Mouse (Mus musculus) R1 (cell line): Measurements from ENCODE around the gene Dennd1a.
A peak's percentile ranks its signal among the peaks of the same experiment; 100 is the strongest.

ENCODE experiments used
- DNase-seq: peaks from one replicate; pipeline ENCODE4 v3.0.0-alpha.2; 2018; ENCODE audit warnings: low read depth, low spot score

Dennd1a gene

GRCm38 (mm10) chr2:38286733-38287551, at the start of gene Dennd1a:
Gene Dennd1a, minus strand, starts transcription at chr2:38287390.
- peak; percentile 81 for DNase-seq

- DNase-seq: peak; percentile 28
Measured at GRCm38 (mm10) chr2:38336606-38337005, 49.4 kb upstream of the Dennd1a start.

DNA sequence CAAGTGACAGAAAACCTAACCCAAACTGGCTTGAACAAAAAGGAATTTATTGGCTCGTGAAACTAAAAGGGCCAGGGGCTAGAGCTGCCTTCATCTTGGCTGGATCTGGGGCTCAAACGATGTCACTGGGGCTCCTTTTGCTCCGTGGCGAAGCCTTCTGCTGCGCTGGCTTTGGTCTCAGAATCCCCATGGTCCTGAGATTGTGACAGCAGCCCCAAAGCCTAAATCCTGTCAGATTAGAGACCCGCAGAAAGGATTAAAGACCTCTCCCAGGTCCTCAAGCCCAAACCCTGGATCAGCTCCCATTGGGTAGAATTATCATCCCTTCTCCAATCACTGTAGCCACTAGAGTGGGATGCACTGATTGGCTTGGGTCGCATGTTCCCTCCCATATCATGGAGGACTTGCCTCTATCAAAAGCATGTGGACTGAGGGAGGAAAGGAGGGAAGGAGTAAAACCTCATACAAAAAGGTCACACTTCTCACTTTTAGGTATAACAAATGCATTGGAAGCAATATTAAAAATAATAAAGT, 46.5 kb upstream of the Dennd1a start:
- DNase-seq: peak; percentile 34

DNA sequence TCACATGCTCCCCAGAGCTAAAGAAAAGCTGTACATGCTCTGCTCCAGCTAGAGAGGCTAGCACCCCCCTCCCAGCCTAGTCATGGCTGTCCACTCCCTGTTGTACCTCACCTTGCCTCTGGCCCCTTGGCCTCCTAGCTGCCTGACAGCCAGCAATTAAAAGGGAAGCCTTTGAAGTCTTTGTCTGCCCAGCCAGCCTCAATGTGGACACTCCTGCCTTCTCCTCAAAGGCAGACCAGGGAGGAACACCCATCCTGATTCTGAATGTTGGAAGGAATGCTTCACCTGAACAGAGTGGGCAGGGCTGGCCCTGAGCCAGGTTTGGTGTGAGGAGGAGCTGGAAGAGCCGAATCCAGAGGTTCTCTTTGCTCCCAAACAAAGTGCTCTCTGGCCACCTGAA, 39.5 kb upstream of the Dennd1a start:
- no peak for DNase-seq

DNA sequence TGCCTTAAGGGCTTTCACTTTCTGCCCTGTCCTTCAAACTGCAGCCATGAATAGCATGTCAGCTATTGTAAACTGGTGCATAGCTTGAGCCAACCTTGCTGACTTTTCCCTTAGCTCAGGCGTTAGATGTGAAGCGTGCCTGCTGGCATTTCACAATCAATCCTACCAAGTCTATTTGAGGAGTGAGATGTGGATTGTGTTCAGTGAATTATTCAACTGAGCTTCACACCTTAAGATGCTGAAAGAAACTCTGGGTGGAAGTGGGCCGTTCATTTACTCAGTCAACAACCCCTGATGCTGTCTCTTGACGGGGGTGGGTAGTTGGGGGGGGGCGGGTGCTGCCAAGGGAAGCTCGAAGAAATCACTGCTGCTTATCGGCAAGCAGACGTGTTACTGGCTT, 36.2 kb upstream of the Dennd1a start:
- no peak for DNase-seq

DNA sequence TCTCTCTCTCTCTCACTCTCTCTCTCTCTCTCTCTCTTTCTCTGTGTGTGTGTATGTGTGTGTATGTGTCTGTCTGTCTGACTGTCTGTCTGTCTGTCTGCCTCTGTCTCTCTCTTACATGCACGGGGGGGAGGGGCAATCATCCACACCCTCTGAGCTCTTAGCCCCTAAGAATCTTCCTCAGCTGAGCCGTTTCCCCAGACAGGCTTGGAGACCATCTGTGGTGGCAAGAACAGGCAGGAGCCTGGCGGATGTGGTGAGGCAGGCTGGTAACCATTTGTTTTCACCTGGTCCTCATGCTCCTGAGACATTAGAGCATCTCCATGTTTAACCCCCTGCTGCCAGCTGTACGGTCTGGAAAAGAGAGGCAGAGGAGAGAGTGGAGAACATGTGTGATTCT, 33.7 kb upstream of the Dennd1a start:
- DNase-seq: no peak

DNA sequence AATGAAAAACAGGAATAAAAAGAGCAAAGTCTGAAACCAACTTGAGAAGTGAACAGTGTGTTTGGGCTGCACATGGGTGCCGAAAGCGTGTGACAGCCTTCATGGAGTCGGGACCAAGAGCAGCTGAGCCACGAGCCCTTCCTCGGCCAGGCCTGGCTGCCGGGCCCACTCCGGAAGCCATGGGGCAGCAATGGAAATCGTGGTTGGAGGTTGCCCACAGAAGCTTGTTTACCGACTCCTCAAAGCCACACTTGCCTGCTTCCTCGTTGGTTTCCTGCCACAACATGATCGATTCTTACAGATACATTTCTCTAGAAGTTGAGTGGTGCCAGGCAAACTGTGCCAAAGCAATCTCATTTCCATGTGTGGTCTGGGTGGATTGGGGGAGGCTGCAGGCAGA, 31.9 kb upstream of the Dennd1a start:
- no peak for DNase-seq

GRCm38 (mm10) chr2:38313399-38313798, 26.2 kb upstream of the Dennd1a start:
- DNase-seq: no peak

DNA sequence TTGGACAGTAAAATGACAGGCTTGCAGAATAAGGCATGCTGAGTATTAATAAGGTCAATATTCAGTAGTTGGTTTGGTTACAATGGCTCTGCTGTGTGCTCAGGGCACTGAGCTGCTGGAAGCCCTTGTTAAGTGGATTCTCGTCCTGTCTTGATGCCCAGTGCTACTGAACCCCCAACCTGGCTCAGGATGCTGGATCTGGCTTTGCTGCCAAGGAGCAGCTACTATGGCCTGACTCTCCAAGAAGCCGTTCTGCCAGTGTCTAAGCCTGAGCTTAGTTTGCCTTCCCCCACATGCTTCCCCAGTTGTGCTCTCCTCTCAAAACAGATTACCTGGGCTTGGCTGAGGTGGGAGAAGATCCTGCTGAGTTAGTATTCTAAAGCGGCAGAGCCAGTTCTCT, 25.7 kb upstream of the Dennd1a start:
- no peak for DNase-seq

GRCm38 (mm10) chr2:38305152-38305551, 18.0 kb upstream of the Dennd1a start:
- no peak for DNase-seq

DNA sequence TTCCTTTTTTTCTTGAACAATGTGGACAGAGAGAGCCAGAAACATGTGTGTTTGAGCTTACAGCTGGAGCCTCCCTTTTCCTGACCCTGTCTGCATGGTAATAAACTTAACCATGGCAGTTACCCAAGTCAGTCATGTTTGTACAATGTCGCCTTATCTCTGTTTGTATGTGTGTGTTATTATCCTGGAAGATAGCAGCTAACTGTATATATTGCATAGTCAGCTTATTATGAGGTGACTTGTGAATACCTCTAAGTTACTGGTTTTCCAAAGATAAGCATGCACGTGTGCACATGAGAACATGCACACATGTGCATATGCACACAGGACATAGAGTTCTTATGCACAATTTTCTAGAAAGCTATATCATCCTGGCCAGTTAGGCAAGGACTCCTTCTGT, 13.8 kb upstream of the Dennd1a start:
- no peak for DNase-seq

- DNase-seq: no peak
Measured at GRCm38 (mm10) chr2:38295939-38296338, 8.7 kb upstream of the Dennd1a start.

DNA sequence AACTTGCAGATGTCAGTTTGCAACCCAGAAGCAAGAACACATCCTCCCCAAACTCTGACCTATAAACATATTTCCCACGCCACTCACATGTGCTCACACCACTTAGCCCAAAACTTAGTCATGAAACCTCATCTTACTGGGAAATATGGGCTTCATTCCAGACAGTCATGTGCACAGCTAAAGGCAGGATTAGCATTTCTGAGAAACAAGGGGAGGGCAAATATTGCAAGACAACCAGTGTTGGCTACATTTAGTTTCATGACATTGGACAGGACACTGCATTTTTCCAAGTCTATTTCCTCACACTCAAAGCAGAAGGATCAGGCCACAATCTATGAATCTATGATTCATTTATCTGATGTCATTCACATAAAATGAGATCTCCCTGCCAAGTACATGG, 4.3 kb upstream of the Dennd1a start:
- no peak for DNase-seq

DNA sequence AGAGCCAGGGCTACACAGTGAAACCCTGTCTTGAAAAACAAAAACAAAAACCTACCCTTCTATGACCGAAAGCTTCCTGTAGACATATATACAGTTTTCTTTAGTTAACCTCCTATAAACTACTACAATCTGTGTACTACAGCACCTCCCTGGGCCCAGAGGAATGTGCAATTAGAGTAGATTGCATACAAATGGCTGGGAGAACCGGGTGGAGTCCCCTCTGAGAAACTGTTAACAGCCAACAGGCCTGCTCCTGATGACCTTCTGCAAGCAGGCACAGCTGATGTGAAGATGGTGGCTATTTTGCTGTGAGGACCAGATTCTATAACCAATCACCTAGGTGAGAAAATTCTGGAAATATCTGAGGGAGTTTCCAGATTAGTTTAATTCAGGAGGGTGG, 1.0 kb upstream of the Dennd1a start:
- DNase-seq: peak; percentile 23

GRCm38 (mm10) chr2:38286433-38286732, 807 bp downstream of the Dennd1a start:
- no peak for DNase-seq

GRCm38 (mm10) chr2:38285781-38286432, 1.3 kb downstream of the Dennd1a start:
- no peak for DNase-seq

- DNase-seq: no peak
Measured at GRCm38 (mm10) chr2:38283961-38284360, 3.2 kb downstream of the Dennd1a start.

GRCm38 (mm10) chr2:38280376-38280775, 6.8 kb downstream of the Dennd1a start:
- no peak for DNase-seq

- no peak for DNase-seq
Measured at GRCm38 (mm10) chr2:38274973-38275372, 12.2 kb downstream of the Dennd1a start.

DNA sequence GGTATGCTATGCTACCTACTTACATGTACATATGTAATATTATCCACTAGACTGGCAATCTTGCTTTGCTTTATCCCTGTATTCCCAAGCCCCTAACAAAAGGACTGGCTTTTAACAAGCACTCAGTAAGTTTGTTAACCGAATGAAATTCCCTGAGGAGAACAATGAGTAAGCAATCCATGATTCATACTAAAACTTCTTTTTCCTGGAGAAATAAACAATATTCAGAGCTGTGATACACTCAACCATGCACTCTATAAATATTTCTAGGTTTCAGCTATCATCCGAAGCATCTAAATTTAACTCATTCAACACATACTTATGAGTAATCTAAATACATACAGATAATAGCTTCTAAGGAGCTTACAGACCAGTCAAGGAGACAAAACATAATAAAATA, 23.5 kb downstream of the Dennd1a start:
- DNase-seq: no peak

DNA sequence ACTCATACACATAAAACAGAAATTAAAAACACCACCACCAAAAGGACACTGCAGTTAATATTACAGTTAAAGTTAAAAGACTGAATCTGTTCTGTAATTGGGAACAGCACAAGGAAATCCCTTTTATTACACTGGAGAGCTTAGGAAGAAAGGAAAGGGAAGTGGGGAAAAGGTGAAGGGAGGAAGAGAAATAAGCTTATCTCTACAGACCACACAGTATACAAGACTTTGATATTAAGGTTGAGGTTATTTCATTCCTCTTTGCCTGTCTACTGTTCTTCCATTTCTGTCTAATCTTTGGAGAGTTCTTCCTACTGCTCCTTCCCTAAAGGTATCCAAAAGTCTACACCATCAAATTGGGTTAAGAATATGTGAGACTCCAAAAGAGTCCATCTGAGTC, 28.1 kb downstream of the Dennd1a start:
- no peak for DNase-seq

DNA sequence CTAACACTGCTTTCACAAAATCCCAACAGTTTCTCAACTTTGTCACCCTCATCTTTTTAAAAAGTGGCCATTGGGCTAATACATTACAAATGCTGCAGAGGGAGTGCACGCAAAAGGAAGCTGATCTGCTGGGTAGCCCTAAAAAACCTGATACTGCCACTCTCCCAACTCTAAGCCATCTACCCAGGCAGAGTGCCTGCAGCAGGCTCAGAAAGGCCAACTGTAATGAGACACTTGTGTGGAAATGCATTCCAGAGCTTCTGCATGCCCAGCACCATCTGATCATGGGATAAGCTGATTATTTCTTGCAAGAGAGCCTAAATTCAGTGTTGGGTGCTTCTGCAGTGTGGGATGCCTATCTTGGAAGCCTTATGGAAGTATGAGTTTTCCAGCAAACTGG, 49.6 kb downstream of the Dennd1a start:
- DNase-seq: no peak

DNA sequence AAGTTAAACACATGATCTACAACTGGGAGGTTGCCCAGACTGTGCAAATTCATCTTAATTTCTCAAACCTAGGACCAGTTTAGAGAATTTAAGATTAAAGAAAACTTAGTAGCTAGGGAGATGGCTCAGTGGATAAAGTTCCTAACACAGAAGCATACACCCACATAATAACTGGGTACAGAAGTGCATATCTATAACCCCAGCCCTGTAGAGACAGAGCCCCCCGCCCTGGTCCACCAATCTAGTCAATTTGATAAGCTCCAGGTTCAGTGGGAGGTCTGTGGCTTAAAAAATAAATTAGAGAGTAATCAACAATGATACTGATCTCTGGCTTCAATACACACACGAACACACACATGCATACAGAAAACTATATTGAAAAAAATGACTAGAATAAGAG, 51.6 kb downstream of the Dennd1a start:
- no peak for DNase-seq
